In genomic region chr1:89118836-89119235, GRCm38 (mm10) we compare ENCODE assay signal across 20 mouse cellular contexts. TPM values are rescaled to one million over a fixed set of nuclear protein-coding genes. Genes with fewer than 3 reads are reported as not detected.
A peak's percentile ranks its signal among the peaks of the same experiment; 100 is the strongest.
DNase-seq lines count a peak whose midpoint lies in the region; ATAC-seq and TF ChIP-seq lines count a peak whose summit lies in the region.
"Had no signal": no experiment of that assay in that cellular context is flagged by ENCODE, and none has a peak within 500 bp of the region (broad histone marks: within the 10 kb centered on the region; RNA-seq: fewer than 3 reads in every experiment).

No protein-coding gene starts in this region.

- H3K27me3 ChIP-seq in heart, embryonic 13.5 days (replicated peaks): no peaks in the 10 kb centered on the region
- H3K27me3 ChIP-seq: embryonic facial prominence, embryonic 15.5 days had no signal

- no peak overlapping the region for H3K4me2 ChIP-seq in heart, embryonic 13.5 days
- H3K4me2 ChIP-seq: embryonic facial prominence, embryonic 15.5 days; hindbrain, embryonic 14.5 days had no signal

- H3K36me3 ChIP-seq in heart, embryonic 13.5 days: no peaks in the 10 kb centered on the region
- H3K36me3 ChIP-seq: embryonic facial prominence, embryonic 15.5 days had no signal

- H3K9me3 ChIP-seq in heart, embryonic 13.5 days: no peaks in the 10 kb centered on the region
- H3K9me3 ChIP-seq: embryonic facial prominence, embryonic 15.5 days; hindbrain, embryonic 10.5 days had no signal

- no peak for TF ChIP-seq POLR2A in lung, adult 2 months (IDR thresholded peaks at IDR 0.05; ENCODE audit: borderline replicate concordance, extremely low read depth, low read depth, low read length)

- peak; percentile 1 for DNase-seq in gastrocnemius, postnatal 14 days
- no peak for DNase-seq in gastrocnemius, postnatal 25 days
- DNase-seq in heart, postnatal 4 days: no peak
- no peak for DNase-seq in lung, adult 2 months
- DNase-seq in lung, postnatal 10 days: no peak
- DNase-seq: adrenal gland, adult 2 months; cerebellum, adult 11 months; cerebellum, adult 8-10 months; cerebellum, postnatal 14 days; embryo, embryonic 11 days; gastrocnemius, postnatal 36 days; heart, adult 2 months; kidney, adult 9 months had no signal

- no peak for ATAC-seq in heart, embryonic 13.5 days (ENCODE audit: extremely low read depth, insufficient number of reproducible peaks, low FRiP score, low TSS enrichment)
- ATAC-seq: forebrain, embryonic 16.5 days; intestine, embryonic 16.5 days had no signal

- no peak overlapping the region for H3K4me3 ChIP-seq in heart, embryonic 13.5 days
- H3K4me3 ChIP-seq in lung, adult 2 months (replicated peaks; ENCODE audit: extremely low read depth, low read depth, low read length): no peak overlapping the region
- H3K4me3 ChIP-seq: embryonic facial prominence, embryonic 15.5 days; erythroblast, embryonic 14.5 days; heart, adult 2 months; hindbrain, embryonic 10.5 days had no signal

- peaks cover 96% of the 10 kb centered on the region for H3K4me1 ChIP-seq in heart, embryonic 13.5 days
- H3K4me1 ChIP-seq in lung, adult 2 months (ENCODE audit: control insufficient read depth, insufficient read depth, low read length): peaks cover 54% of the 10 kb centered on the region

- TF ChIP-seq CTCF in lung, adult 2 months (IDR thresholded peaks at IDR 0.05; ENCODE audit: insufficient read depth, low read length): 0 out of 2 replicates have a peak, but pooled peaks have one; percentile 1

- H3K9ac ChIP-seq in heart, embryonic 13.5 days: no peak overlapping the region
- H3K9ac ChIP-seq: embryonic facial prominence, embryonic 15.5 days; hindbrain, embryonic 14.5 days had no signal

- 0 out of 2 replicates have a peak overlapping the region, but pooled peaks have one; percentile 21 for H3K27ac ChIP-seq in heart, embryonic 13.5 days (replicated peaks)
- H3K27ac ChIP-seq: embryonic facial prominence, embryonic 15.5 days; hindbrain, embryonic 14.5 days had no signal

- 75% methylated on average over 5 of the region's 5 CpGs for WGBS in heart, embryonic 13.5 days
- 76% methylated on average over 5 of the region's 5 CpGs for WGBS in lung, adult 2 months

- intact Hi-C loops in gastrocnemius, postnatal 14 days (cut with DNase I; ENCODE audit: low total_unique reads): no loop called here

RNA-seq across cellular contexts. Expression of gene Sh3bp4, which starts 48.6 kb away (rescaled TPM):
- total RNA-seq in gastrocnemius, postnatal 14 days (2021): 1 to 10 TPM; 5.1 to 6.9 TPM
- total RNA-seq in gastrocnemius, postnatal 25 days (2021): 1 to 10 TPM; 3.2 to 3.4 TPM
- 19.2 and 19.6 TPM in 2 replicates for polyA plus RNA-seq in heart, embryonic 13.5 days (2015; fragmentation: Nextera tagmentation; extraction: Ambion mirVana)
- 10 to 100 TPM; 43.5 to 45.3 TPM for total RNA-seq in heart, postnatal 4 days (2021)
- polyA plus RNA-seq in lung, adult 2 months (2012; rRNA removed): 33.9 and 40.2 TPM in 2 replicates
- polyA plus RNA-seq: erythroblast, embryonic 14.5 days had no signal

Comparison
In these comparisons a context has a peak if more than half of its experiments do, and no peak if none do; other contexts are left out.
1. RNA of gene Sh3bp4, which starts 48.6 kb away (total RNA-seq): 43.5 to 45.3 TPM in heart, postnatal 4 days; 5.1 to 6.9 TPM in gastrocnemius, postnatal 14 days and 3.2 to 3.4 TPM in gastrocnemius, postnatal 25 days; every median in the first group is over 4 times any median in the second.